Mouse (Mus musculus) lung, postnatal 0 days (tissue): ENCODE results near the gene Zhx3. TPM values are rescaled to one million over a fixed set of nuclear protein-coding genes. Genes with fewer than 3 reads are reported as not detected.

Source experiments
- ATAC-seq: fragments of 200-750 bp; cut with Nextera tagmentation; 2 replicates; pipeline ENCODE4 v1.8.0; 2017; ENCODE audit warnings: moderate library complexity
- DNase-seq: peaks from one replicate; pipeline ENCODE4 v3.0.0-alpha.2; 2016; ENCODE audit warnings: low spot score
- H3K27ac ChIP-seq: fragments of 300-500 bp; sonication (generic); 2 replicates; pipeline ENCODE4 v1.5.1; 2014; ENCODE audit warnings: antibody characterized with exemption, mild to moderate bottlenecking, low read length, mixed read lengths
- H3K27me3 ChIP-seq: fragments of 300-500 bp; sonication (generic); replicated peaks from 2 replicates; pipeline ENCODE4 v1.6.1; 2014; ENCODE audit warnings: low read length, mixed read lengths; ENCODE audit not compliant: insufficient read depth
- H3K36me3 ChIP-seq: fragments of 300-500 bp; sonication (generic); 2 replicates; pipeline ENCODE4 v1.6.1; 2014; ENCODE audit warnings: low read length, mixed read lengths; ENCODE audit not compliant: insufficient read depth
- H3K4me1 ChIP-seq: fragments of 300-500 bp; sonication (generic); 2 replicates; pipeline ENCODE4 v1.6.1; 2014; ENCODE audit warnings: antibody characterized with exemption, low read depth, low read length, mixed read lengths; ENCODE audit not compliant: insufficient read depth
- H3K4me2 ChIP-seq: fragments of 300-500 bp; sonication (generic); replicated peaks from 2 replicates; pipeline ENCODE4 v1.6.1; 2014; ENCODE audit warnings: low read depth, mild to moderate bottlenecking, low read length, moderate library complexity, mixed read lengths
- H3K4me3 ChIP-seq: fragments of 300-500 bp; sonication (generic); 2 replicates; pipeline ENCODE4 v1.5.1; 2014; ENCODE audit warnings: low read depth, low read length
- H3K9ac ChIP-seq: fragments of 300-500 bp; sonication (generic); replicated peaks from 2 replicates; pipeline ENCODE4 v1.6.1; 2014; ENCODE audit warnings: low read depth, mild to moderate bottlenecking
- H3K9me3 ChIP-seq: fragments of 300-500 bp; sonication (generic); 2 replicates; pipeline ENCODE4 v1.6.1; 2016; ENCODE audit warnings: low read length, mixed read lengths
- CTCF ChIP-seq: IDR thresholded peaks from 2 replicates; pipeline ENCODE4 v1.5.1; 2016; ENCODE audit warnings: antibody characterized with exemption, mild to moderate bottlenecking
- EP300 ChIP-seq: IDR thresholded peaks from 2 replicates; pipeline ENCODE4 v1.6.1; 2016; ENCODE audit warnings: antibody characterized with exemption, mild to moderate bottlenecking, control low read depth
- WGBS: fragments of 180-500 bp; shearing (Covaris S2); extraction: QIAGEN DNeasy Blood & Tissue Kit; methylation state at CpG from one replicate; pipeline ENCODE4 v1.1.7; 2014; 5-methylcytosine and 5-hydroxymethylcytosine counted together
- polyA plus RNA-seq: library from polyadenylated mRNA; unstranded; fragments of >200 nt; fragmentation: Nextera tagmentation; extraction: Ambion mirVana; gene quantifications from 2 replicates; pipeline ENCODE4 v1.2.1, GENCODE M21; 2015

The Zhx3 gene
- polyA plus RNA-seq, 1 experiment from 2014 or later = 10.9 TPM

DNA sequence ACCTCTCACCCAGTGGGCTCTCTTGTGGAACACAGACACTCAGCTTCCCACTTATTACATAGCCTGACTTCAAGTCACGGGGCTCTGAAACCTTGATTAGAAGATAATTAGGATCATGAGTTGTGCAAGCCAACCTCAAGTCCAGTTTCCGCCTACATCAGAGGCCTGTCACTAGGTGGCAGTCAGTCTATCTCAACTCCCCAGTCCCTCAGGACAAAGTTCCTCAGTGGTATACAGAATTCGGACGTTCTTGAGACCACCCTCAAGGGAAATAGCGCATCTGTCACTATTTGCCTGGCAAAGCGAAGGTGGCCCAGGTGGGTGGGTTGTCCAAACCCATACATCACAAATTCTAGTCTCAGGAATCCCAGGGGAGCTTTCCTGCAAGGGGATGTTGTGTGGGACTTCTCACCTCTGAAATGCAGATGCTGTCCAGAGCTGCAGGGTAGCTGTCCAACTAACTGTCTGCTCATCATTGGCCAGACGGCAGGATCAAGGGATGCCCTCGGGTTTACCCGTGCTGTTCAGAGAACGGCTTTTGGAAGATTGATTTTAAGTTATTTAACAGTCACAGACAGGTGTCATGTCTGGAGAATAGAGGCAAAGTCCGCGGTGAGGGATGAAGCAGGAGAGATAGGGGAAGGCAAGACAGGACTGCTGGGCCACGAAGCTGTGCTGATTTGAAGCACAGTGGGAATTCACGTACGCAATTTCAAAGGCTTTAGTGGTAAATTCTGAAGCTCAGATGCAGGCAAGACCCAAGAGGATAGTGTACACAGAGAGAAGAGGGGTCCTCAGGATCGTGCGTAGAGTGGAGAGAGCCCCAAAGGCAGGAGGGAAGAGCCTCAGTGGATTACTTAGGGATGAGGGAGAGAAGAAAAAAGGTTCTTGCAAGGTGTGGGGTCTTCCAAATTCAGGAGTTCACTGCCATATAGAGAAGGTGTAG lies 142.7 kb downstream of the Zhx3 start:
- peak overlapping the region; percentile 90 for H3K4me3 ChIP-seq
- no peaks in the 10 kb centered on the region for H3K36me3 ChIP-seq
- peak overlapping the region; percentile 87 for H3K4me2 ChIP-seq
- H3K27ac ChIP-seq = peak overlapping the region; percentile 47; the same call in 1 of the 2 replicates
- WGBS = 23% methylated on average over 17 of the region's 17 CpGs
- H3K9ac ChIP-seq = 0 out of 2 replicates have a peak overlapping the region, but pooled peaks have one; percentile 88
- DNase-seq (peak; percentile 74), ATAC-seq (no peak)
- H3K9me3 ChIP-seq = no peaks in the 10 kb centered on the region
- peaks cover 16% of the 10 kb centered on the region; the same call in 1 of the 2 replicates for H3K4me1 ChIP-seq
- TF ChIP-seq EP300 (no peak), CTCF (peak; percentile 77)
- H3K27me3 ChIP-seq = no peaks in the 10 kb centered on the region

DNA sequence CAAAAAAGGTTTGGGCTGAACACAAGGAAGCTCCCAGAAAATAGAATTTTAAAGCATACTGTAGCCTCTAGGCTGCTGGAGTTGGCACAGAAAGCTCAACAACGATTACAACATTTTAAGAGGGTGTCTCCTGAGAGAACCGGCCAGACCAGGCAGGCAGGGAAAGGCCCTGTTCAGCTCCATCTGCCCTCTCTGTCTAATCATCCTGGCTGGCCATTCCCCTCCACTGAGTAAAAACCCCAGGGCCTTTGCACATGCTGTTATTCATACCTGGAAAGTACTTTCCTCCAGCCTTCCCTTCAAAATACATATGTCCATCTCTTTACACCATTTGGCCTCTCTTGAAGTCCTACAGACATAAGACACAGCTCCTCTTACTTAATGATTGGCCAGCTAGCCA lies 143.4 kb downstream of the Zhx3 start:
- Histone ChIP-seq H3K9ac (no peak overlapping the region), H3K4me1 (peaks cover 11% of the 10 kb centered on the region; the same call in 1 of the 2 replicates), H3K4me3 (no peak overlapping the region), H3K4me2 (no peak overlapping the region), H3K36me3 (peaks cover under 1% of the 10 kb centered on the region; the same call in 1 of the 2 replicates), H3K27me3 (no peaks in the 10 kb centered on the region), H3K9me3 (no peaks in the 10 kb centered on the region), H3K27ac (peak overlapping the region; percentile 47; the same call in 1 of the 2 replicates)
- 43% methylated on average over 2 of the region's 2 CpGs for WGBS
- TF ChIP-seq EP300 (no peak; the same call in 1 of the 2 replicates), CTCF (no peak)
- DNase-seq (peak; percentile 77), ATAC-seq (no peak)

DNA sequence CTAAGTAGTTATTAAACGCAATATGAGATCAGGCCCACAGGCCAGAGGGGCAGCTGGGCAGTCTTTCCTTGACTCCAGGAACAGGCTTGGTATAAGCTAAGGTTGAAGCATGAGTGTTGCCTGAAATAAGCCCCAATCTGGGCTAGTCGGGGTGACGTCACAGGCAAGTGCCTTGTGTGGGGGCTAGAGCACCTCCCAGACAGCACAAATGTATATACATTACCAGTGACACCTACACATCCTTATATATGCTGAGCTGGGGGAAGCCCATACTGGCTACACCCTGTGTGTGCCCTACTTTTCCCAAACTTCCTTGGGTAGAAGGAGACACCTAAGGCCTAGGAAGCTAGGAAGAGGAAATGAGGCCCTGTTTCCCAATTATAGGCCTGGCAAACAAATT lies 143.8 kb downstream of the Zhx3 start:
- DNase-seq = no peak
- H3K4me2 ChIP-seq = no peak overlapping the region
- no peaks in the 10 kb centered on the region for H3K27me3 ChIP-seq
- H3K36me3 ChIP-seq = peaks cover 5% of the 10 kb centered on the region; the same call in 1 of the 2 replicates
- TF ChIP-seq CTCF (no peak), EP300 (no peak)
- WGBS = 86% methylated on average over 3 of the region's 3 CpGs
- peak overlapping the region; percentile 47; the same call in 1 of the 2 replicates for H3K27ac ChIP-seq
- ATAC-seq = no peak
- H3K9me3 ChIP-seq = no peaks in the 10 kb centered on the region
- no peak overlapping the region for H3K9ac ChIP-seq
- H3K4me3 ChIP-seq = no peak overlapping the region
- peaks cover 8% of the 10 kb centered on the region; the same call in 1 of the 2 replicates for H3K4me1 ChIP-seq

DNA sequence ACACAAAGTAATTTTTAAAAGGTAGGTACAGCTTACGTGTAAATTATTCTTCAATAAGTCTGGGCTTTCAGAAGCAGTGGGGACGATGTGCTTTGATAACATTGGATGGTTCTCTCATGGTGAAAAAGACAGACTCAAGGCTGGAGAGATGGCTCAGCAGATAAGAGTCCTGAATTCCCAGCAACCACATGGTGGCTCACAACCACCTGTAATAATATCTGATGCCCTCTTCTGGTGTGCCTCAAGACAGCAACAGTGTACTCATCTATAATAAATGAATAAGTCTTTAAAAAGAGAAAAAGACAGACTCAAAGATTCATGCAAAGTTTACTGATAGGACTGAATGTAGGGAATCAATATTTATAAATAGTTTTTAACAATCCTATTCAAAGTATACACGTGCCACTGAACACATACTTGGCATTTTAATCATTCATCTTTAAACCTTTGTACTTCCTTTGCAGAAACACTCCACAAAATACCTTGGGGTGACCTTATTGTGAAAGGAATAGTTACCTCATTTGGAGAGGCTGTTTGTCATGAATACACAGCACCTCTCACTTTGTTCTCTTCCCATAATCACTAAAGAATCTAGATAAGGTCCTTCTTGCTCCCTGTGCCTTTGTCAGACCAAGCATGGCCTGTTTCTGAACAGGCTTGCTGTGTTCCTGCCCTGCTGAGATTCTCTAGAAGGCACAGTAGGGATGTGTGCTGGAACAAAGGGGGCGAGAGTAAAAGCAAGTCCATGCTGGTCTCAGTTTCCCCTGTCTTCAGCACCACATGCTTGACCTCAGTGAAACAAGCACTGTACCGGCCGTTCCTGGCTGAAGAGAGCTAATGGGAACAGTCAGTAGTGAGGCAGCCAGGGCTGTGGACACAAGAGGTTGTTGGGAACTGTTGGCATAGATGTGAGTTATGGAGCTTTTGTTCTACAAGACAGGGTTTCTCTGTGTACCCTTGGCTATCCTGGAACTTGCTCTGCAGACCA lies 146.6 kb downstream of the Zhx3 start:
- DNase-seq (peak; percentile 66), ATAC-seq (peak; percentile 14)
- TF ChIP-seq CTCF = peak; percentile 38
- TF ChIP-seq EP300 = peak; percentile 61; the same call in 1 of the 2 replicates
- H3K4me1 ChIP-seq = peaks cover 3% of the 10 kb centered on the region; the same call in 1 of the 2 replicates
- H3K27ac ChIP-seq = peak overlapping the region; percentile 73
- H3K27me3 ChIP-seq = no peaks in the 10 kb centered on the region
- H3K36me3 ChIP-seq = peaks cover 11% of the 10 kb centered on the region; the same call in 1 of the 2 replicates
- no peak overlapping the region for H3K4me3 ChIP-seq
- no peak overlapping the region for H3K9ac ChIP-seq
- WGBS = 63% methylated on average over 6 of the region's 6 CpGs
- no peaks in the 10 kb centered on the region for H3K9me3 ChIP-seq
- H3K4me2 ChIP-seq = no peak overlapping the region

DNA sequence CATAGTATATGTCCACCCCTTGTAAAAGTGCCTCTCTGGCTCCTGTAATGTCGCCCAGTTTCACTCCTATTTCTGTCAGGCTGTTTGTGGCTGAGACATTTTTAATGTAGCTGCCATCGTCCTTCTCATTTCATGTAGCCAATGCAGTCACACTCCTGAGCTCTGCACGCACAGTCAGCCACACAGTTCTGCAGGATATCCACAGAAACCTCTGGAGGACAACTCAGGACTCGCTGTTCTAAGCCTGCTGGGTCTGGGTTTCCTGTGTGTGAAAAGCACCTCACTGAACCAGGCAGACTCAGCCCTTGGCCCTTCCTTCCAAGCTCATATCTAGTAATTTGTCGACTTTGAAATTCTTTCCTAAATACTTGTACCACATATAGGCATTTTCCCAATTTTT lies 148.3 kb downstream of the Zhx3 start:
- H3K36me3 ChIP-seq = peaks cover 17% of the 10 kb centered on the region; the same call in 1 of the 2 replicates
- no peak overlapping the region for H3K4me3 ChIP-seq
- no peaks in the 10 kb centered on the region for H3K27me3 ChIP-seq
- H3K9me3 ChIP-seq = no peaks in the 10 kb centered on the region
- WGBS = 89% methylated on average over 5 of the region's 5 CpGs
- TF ChIP-seq EP300 (no peak), CTCF (no peak)
- no peak for ATAC-seq
- no peak overlapping the region for H3K4me2 ChIP-seq
- peaks cover 3% of the 10 kb centered on the region; the same call in 1 of the 2 replicates for H3K4me1 ChIP-seq
- no peak for DNase-seq
- H3K9ac ChIP-seq = no peak overlapping the region
- no peak overlapping the region for H3K27ac ChIP-seq
